Mouse (Mus musculus): ENCODE data around the gene Eif5. TPM values are rescaled to one million over a fixed set of nuclear protein-coding genes. Genes with fewer than 3 reads are reported as not detected.
"Not testable (repeated sequence)": the region's sequence is repeated elsewhere in the genome, so short reads cannot be mapped to it uniquely, and the experiment has no call there.

Eif5 gene
- polyA plus RNA-seq, 1 experiment, result 363 TPM

GRCm38 (mm10) chr12:111507962-111508361 lies 29.9 kb upstream of the Eif5 start:
- no peak overlapping the region for H3K27ac ChIP-seq (ENCODE audit: insufficient read depth, low read length)
- no peaks in the 10 kb centered on the region for H3K4me1 ChIP-seq (ENCODE audit: control insufficient read depth, insufficient read depth, low read length)
- TF ChIP-seq CTCF (IDR thresholded peaks at IDR 0.05; ENCODE audit: borderline replicate concordance, insufficient read depth, low read length), result no peak
- no peak for TF ChIP-seq POLR2A (IDR thresholded peaks at IDR 0.05; ENCODE audit: low read depth, low read length)
- no peak overlapping the region for H3K4me3 ChIP-seq (ENCODE audit: insufficient read depth, low read length)

DNA sequence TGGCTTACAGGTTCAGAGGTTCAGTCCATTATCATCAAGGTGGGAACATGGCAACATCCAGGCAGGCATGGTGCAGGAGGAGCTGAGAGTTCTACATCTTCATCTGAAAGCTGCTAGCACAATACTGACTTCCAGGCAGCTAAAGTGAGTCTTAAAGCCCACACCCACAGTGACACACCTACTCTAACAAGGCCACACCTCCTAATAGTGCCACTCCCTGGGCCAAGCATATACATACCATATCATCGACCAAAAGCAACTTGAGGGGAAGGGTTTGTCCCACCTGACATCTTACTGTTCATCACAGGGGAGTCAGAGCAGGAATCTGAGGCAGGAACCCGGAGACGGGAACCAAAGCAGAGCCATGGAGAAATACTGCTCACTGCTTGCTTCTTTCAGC lies 29.4 kb upstream of the Eif5 start:
- not testable (repeated sequence) for H3K4me3 ChIP-seq (ENCODE audit: insufficient read depth, low read length); H3K4me1 ChIP-seq (ENCODE audit: control insufficient read depth, insufficient read depth, low read length); H3K27ac ChIP-seq (ENCODE audit: insufficient read depth, low read length)

GRCm38 (mm10) chr12:111512572-111513063 lies 25.2 kb upstream of the Eif5 start:
- no peaks in the 10 kb centered on the region for H3K4me1 ChIP-seq (ENCODE audit: control insufficient read depth, insufficient read depth, low read length)
- no peak for TF ChIP-seq CTCF (IDR thresholded peaks at IDR 0.05; ENCODE audit: borderline replicate concordance, insufficient read depth, low read length)
- TF ChIP-seq POLR2A (IDR thresholded peaks at IDR 0.05; ENCODE audit: low read depth, low read length), result no peak
- no peak overlapping the region for H3K4me3 ChIP-seq (ENCODE audit: insufficient read depth, low read length)
- H3K27ac ChIP-seq (ENCODE audit: insufficient read depth, low read length), result no peak overlapping the region

GRCm38 (mm10) chr12:111513673-111514072 lies 24.1 kb upstream of the Eif5 start:
- Histone ChIP-seq H3K27ac (ENCODE audit: insufficient read depth, low read length) (no peak overlapping the region), H3K4me3 (ENCODE audit: insufficient read depth, low read length) (no peak overlapping the region), H3K4me1 (ENCODE audit: control insufficient read depth, insufficient read depth, low read length) (no peaks in the 10 kb centered on the region)
- TF ChIP-seq POLR2A (IDR thresholded peaks at IDR 0.05; ENCODE audit: low read depth, low read length) (no peak), CTCF (IDR thresholded peaks at IDR 0.05; ENCODE audit: borderline replicate concordance, insufficient read depth, low read length) (no peak)

GRCm38 (mm10) chr12:111514231-111514792 lies 23.5 kb upstream of the Eif5 start:
- TF ChIP-seq POLR2A (IDR thresholded peaks at IDR 0.05; ENCODE audit: low read depth, low read length) (no peak), CTCF (IDR thresholded peaks at IDR 0.05; ENCODE audit: borderline replicate concordance, insufficient read depth, low read length) (no peak)
- Histone ChIP-seq H3K4me1 (ENCODE audit: control insufficient read depth, insufficient read depth, low read length) (no peaks in the 10 kb centered on the region), H3K27ac (ENCODE audit: insufficient read depth, low read length) (no peak overlapping the region), H3K4me3 (ENCODE audit: insufficient read depth, low read length) (no peak overlapping the region)

DNA sequence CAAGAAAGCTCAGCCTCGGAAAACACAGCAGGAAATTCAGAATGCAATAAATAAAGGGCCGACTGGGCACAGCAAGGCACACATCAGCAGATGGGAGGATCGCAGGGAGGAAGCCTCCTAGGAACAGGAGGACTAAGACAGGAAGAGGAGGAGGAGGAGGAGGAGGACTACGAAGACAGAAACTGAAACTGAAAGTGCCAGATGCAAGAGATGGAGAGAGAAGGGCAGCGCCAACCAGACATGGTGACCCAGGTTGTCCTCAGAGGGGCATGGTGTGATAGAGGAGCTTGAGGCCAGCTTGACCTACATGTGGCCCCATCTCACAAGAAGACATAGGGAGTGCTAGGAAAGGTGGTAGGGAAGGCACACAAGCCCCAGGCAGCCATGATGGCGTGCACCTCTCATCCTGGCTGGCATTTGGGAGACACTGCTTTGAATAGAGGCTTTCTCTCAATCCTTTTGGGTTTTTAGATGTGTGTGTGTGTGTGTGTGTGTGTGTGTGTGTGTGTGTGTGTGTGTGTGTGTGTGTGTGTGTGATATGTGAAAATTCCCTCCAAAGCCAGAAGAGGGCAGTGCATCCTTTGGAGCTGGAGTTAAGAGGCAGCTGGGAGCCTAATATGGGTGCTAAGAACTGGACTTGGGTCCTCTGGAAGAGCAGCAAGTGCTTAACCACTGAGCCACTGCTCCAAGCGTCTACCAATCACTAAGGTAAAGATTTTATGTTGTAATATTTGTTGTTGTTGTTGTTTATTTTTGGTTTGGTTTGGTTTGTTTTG lies 22.8 kb upstream of the Eif5 start:
- Histone ChIP-seq H3K27ac (ENCODE audit: insufficient read depth, low read length) (no peak overlapping the region), H3K4me1 (ENCODE audit: control insufficient read depth, insufficient read depth, low read length) (no peaks in the 10 kb centered on the region), H3K4me3 (ENCODE audit: insufficient read depth, low read length) (no peak overlapping the region)
- no peak for TF ChIP-seq CTCF (IDR thresholded peaks at IDR 0.05; ENCODE audit: borderline replicate concordance, insufficient read depth, low read length)
- TF ChIP-seq POLR2A (IDR thresholded peaks at IDR 0.05; ENCODE audit: low read depth, low read length), result no peak

DNA sequence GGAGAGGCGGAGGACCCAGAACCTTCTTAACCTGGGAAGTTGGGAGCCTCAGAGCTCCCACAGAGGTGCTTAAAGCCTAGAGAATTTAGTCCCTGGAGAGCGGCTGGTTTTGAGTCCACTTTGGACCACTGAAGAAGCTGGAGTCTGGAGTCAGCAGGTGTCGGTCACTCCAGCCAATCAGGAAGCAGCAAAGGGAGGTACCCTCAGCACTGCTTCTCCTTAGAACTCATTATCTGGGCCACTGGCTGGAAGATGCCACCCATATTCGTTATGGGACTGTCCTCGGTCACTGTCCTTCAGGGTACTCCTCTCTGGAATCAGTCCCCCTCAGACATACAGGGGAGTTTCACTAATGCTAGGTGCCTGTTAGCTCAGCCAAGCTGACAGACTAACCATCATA lies 21.9 kb upstream of the Eif5 start:
- no peak for TF ChIP-seq CTCF (IDR thresholded peaks at IDR 0.05; ENCODE audit: borderline replicate concordance, insufficient read depth, low read length)
- TF ChIP-seq POLR2A (IDR thresholded peaks at IDR 0.05; ENCODE audit: low read depth, low read length), result no peak
- H3K4me3 ChIP-seq (ENCODE audit: insufficient read depth, low read length), result no peak overlapping the region
- H3K4me1 ChIP-seq (ENCODE audit: control insufficient read depth, insufficient read depth, low read length), result no peaks in the 10 kb centered on the region
- H3K27ac ChIP-seq (ENCODE audit: insufficient read depth, low read length), result no peak overlapping the region

DNA sequence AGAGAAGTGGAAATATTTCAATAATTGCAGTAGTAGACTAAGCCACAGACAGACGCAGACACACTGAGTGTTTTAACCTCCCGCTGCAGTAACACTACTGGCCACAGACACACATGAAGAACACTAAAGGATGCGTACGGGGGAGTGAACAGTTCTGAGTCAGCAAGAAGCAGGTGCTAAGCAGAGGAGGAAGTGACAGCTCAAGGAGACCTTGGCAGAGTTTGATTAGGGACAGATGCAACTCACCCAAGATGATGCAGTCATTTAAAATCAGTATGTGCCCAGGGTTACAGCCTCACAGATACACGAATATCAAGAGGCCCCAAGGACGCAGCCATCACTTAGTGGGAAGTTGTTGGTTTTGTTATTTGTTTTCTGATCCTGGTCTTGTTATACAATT lies 21.0 kb upstream of the Eif5 start:
- TF ChIP-seq CTCF (IDR thresholded peaks at IDR 0.05; ENCODE audit: borderline replicate concordance, insufficient read depth, low read length), result no peak
- TF ChIP-seq POLR2A (IDR thresholded peaks at IDR 0.05; ENCODE audit: low read depth, low read length), result no peak
- Histone ChIP-seq H3K4me1 (ENCODE audit: control insufficient read depth, insufficient read depth, low read length) (no peaks in the 10 kb centered on the region), H3K27ac (ENCODE audit: insufficient read depth, low read length) (no peak overlapping the region), H3K4me3 (ENCODE audit: insufficient read depth, low read length) (no peak overlapping the region)

- no peak for TF ChIP-seq POLR2A (IDR thresholded peaks at IDR 0.05; ENCODE audit: low read depth, low read length)
- TF ChIP-seq CTCF (IDR thresholded peaks at IDR 0.05; ENCODE audit: borderline replicate concordance, insufficient read depth, low read length), result no peak
- Histone ChIP-seq H3K4me3 (ENCODE audit: insufficient read depth, low read length) (no peak overlapping the region), H3K27ac (ENCODE audit: insufficient read depth, low read length) (no peak overlapping the region), H3K4me1 (ENCODE audit: control insufficient read depth, insufficient read depth, low read length) (no peaks in the 10 kb centered on the region)
These were observed 19.9 kb upstream of the Eif5 start for GRCm38 (mm10) chr12:111517901-111518300.

DNA sequence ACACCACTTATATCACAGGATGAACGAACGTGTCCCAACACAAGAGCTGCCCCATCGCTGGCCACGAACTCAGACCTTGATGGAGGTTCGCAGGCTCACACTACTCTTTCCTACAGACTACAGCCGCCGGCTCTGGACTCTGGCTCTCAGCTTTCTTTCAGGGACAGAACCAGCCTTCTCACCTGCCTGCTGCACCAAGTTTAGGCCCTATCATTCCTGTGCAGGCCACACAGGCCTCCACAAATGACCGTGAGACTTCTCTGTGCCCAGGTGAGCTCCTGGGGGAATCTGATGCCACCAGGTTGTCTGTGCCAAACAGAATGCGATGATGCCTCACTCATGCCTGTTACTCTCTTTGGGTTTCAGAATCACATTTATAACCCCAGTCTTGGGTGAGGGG lies 19.4 kb upstream of the Eif5 start:
- H3K27ac ChIP-seq (ENCODE audit: insufficient read depth, low read length), result no peak overlapping the region
- TF ChIP-seq CTCF (IDR thresholded peaks at IDR 0.05; ENCODE audit: borderline replicate concordance, insufficient read depth, low read length) (no peak), POLR2A (IDR thresholded peaks at IDR 0.05; ENCODE audit: low read depth, low read length) (no peak)
- H3K4me3 ChIP-seq (ENCODE audit: insufficient read depth, low read length), result no peak overlapping the region
- no peaks in the 10 kb centered on the region for H3K4me1 ChIP-seq (ENCODE audit: control insufficient read depth, insufficient read depth, low read length)
